Mouse (Mus musculus) forebrain, embryonic 10.5 days (tissue): ENCODE data around the gene Myg1. TPM values are rescaled to one million over a fixed set of nuclear protein-coding genes. Genes with fewer than 3 reads are reported as not detected.

Source experiments
- DNase-seq: peaks from one replicate; pipeline ENCODE4 v3.0.0-alpha.2; 2017; ENCODE audit warnings: low spot score; ENCODE audit errors: extremely low spot score
- H3K27ac ChIP-seq: fragments of 300-500 bp; sonication (generic); 2 replicates; pipeline ENCODE4 v1.5.1; 2016; ENCODE audit warnings: mild to moderate bottlenecking
- H3K27me3 ChIP-seq: fragments of 300-500 bp; sonication (generic); 2 replicates; pipeline ENCODE4 v1.6.1; 2016; ENCODE audit warnings: mild to moderate bottlenecking; ENCODE audit not compliant: poor library complexity, severe bottlenecking
- H3K36me3 ChIP-seq: fragments of 300-500 bp; sonication (generic); replicated peaks from 2 replicates; pipeline ENCODE4 v1.6.1; 2016; ENCODE audit warnings: mild to moderate bottlenecking, moderate library complexity
- H3K4me1 ChIP-seq: fragments of 300-500 bp; sonication (generic); 2 replicates; pipeline ENCODE4 v1.6.1; 2016
- H3K4me3 ChIP-seq: fragments of 300-500 bp; sonication (generic); 2 replicates; pipeline ENCODE4 v1.5.1; 2016; ENCODE audit warnings: mild to moderate bottlenecking, moderate library complexity
- H3K9me3 ChIP-seq: fragments of 300-500 bp; sonication (generic); 2 replicates; pipeline ENCODE4 v1.6.1; 2016; ENCODE audit warnings: mild to moderate bottlenecking, moderate library complexity
- whole genome bisulfite sequencing: fragments of 180-500 bp; shearing (Covaris S2); methylation state at CpG from one replicate; pipeline ENCODE4 v1.1.7; 2016; 5-methylcytosine and 5-hydroxymethylcytosine counted together
- polyA plus RNA-seq: library from polyadenylated mRNA; unstranded; fragments of >200 nt; fragmentation: Nextera tagmentation; extraction: Ambion mirVana; gene quantifications from 2 replicates; pipeline ENCODE4 v1.2.1, GENCODE M21; 2016

Gene Myg1
- polyA plus RNA-seq, 1 experiment from 2014 or later, result 127 TPM

DNA sequence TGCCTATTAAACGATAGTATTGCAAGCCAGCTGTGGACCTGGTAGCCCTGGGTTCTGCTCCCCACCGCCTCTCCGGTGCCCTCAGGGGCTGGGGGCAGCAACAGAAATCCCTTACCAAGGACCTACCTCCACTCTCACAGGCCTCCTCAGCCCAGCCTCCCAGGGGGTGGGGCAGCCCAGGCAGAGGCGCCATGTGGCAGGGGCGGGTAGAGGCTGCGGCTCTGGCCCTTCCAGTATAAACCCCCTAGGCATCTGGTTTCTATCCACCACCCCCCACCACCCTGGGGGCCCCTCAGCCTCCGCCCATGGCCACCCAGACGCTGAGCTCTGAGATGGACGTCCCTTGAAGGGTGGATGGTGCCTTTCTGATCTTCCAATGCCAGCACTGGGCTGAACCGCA, 39.2 kb downstream of the Myg1 start:
- 9% methylated on average over 10 of the region's 10 CpGs for WGBS
- H3K36me3 ChIP-seq, result no peaks in the 10 kb centered on the region
- H3K9me3 ChIP-seq, result no peaks in the 10 kb centered on the region
- DNase-seq, result no peak
- H3K4me3 ChIP-seq, result peak overlapping the region; percentile 22; the same call in 1 of the 2 replicates
- H3K4me1 ChIP-seq, result peaks cover 35% of the 10 kb centered on the region
- H3K27ac ChIP-seq, result peak overlapping the region; percentile 70
- H3K27me3 ChIP-seq, result peaks cover 74% of the 10 kb centered on the region

DNA sequence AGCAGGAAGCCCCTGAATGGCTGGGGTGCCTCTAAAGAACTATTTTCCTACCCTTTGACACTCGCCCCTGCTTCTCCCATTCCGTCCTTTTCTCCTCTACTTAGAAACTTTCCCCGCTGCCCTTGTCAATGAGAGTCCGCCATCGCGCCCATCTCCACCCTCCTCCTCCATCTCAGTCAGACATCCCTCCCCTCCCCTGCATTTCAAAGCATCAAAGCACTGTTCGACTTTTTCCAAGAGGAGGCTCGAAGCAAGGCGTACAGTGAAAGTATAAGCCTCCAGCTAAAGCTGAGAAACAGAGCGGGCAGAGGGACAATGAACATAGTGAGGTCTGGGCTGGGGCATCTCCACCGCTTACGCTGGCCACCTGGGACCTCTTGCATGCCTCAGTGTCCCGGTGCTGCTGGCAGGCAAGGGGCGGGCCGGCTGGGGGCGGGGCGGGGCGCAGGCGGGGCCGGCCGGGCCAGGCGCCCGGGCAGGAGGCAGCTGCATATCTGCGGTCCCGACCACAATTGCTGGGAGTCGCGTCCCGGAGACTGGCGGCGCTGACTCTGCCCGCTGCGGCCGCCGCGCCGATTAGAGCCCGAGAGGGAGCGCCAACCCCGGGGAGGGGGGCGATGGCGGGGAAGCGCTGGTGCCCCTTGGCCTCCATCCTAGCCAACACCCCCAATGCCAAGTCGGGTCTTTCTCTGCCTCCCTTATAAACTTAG, 45.1 kb downstream of the Myg1 start:
- Histone ChIP-seq H3K27me3 (peaks cover 39% of the 10 kb centered on the region), H3K27ac (peak overlapping the region; percentile 86)
- WGBS, result under 1% methylated on average over 43 of the region's 43 CpGs

GRCm38 (mm10) chr15:102377163-102377543, 45.6 kb downstream of the Myg1 start:
- Histone ChIP-seq H3K4me3 (peak overlapping the region; percentile 74), H3K36me3 (no peaks in the 10 kb centered on the region), H3K9me3 (no peaks in the 10 kb centered on the region), H3K27ac (peak overlapping the region; percentile 86), H3K27me3 (peaks cover 34% of the 10 kb centered on the region), H3K4me1 (peaks cover 36% of the 10 kb centered on the region)
- peak; percentile 83 for DNase-seq
- under 1% methylated on average over 7 of the region's 7 CpGs for WGBS

More for the DNA sequence above, 45.1 kb downstream of the Myg1 start:
- Histone ChIP-seq H3K4me1 (peaks cover 32% of the 10 kb centered on the region), H3K4me3 (peak overlapping the region; percentile 74), H3K9me3 (no peaks in the 10 kb centered on the region), H3K36me3 (no peaks in the 10 kb centered on the region)
- DNase-seq, result peak; percentile 63

GRCm38 (mm10) chr15:102377810-102378262, 46.3 kb downstream of the Myg1 start:
- Histone ChIP-seq H3K36me3 (no peaks in the 10 kb centered on the region), H3K4me1 (peaks cover 36% of the 10 kb centered on the region), H3K4me3 (peak overlapping the region; percentile 74), H3K27me3 (peaks cover 30% of the 10 kb centered on the region), H3K27ac (peak overlapping the region; percentile 63; the same call in 1 of the 2 replicates), H3K9me3 (no peaks in the 10 kb centered on the region)
- DNase-seq, result peak; percentile 31
- 7% methylated on average over 10 of the region's 10 CpGs for WGBS

DNA sequence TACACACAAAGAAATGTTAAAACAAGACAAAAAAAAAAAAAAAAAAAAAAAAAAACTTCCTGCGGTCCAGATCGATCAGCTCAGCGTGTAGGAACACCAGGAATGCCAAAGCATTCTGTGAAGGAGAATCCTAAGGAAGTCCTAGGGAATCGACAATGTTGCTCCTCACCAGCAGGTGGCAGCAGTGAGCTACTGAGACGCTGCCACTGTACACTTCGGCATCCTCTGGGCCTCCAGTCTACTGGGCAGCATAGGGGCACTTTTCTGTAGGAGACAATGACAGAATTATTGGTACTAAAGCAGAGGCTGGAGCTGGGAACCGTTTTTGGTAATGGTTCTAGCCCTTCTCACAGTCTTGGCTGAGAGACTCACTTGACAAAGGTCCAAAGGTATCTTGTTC, 50.1 kb downstream of the Myg1 start:
- WGBS, result 5% methylated on average over 7 of the region's 7 CpGs
- no peak overlapping the region; the same call in 1 of the 2 replicates for H3K4me3 ChIP-seq
- DNase-seq, result peak; percentile 85
- H3K27me3 ChIP-seq, result peaks cover 14% of the 10 kb centered on the region
- H3K4me1 ChIP-seq, result peaks cover 24% of the 10 kb centered on the region
- no peaks in the 10 kb centered on the region for H3K9me3 ChIP-seq
- H3K36me3 ChIP-seq, result no peaks in the 10 kb centered on the region
- no peak overlapping the region for H3K27ac ChIP-seq

- DNase-seq, result no peak
- Histone ChIP-seq H3K4me1 (peaks cover 4% of the 10 kb centered on the region; the same call in 1 of the 2 replicates), H3K27ac (no peak overlapping the region), H3K9me3 (no peaks in the 10 kb centered on the region), H3K4me3 (no peak overlapping the region), H3K27me3 (0 out of 2 replicates have a peak, but pooled peaks cover 4% of the 10 kb centered on the region), H3K36me3 (no peaks in the 10 kb centered on the region)
- WGBS, result 94% methylated on average over 6 of the region's 6 CpGs
Observed at GRCm38 (mm10) chr15:102383671-102384070, 52.2 kb downstream of the Myg1 start.

DNA sequence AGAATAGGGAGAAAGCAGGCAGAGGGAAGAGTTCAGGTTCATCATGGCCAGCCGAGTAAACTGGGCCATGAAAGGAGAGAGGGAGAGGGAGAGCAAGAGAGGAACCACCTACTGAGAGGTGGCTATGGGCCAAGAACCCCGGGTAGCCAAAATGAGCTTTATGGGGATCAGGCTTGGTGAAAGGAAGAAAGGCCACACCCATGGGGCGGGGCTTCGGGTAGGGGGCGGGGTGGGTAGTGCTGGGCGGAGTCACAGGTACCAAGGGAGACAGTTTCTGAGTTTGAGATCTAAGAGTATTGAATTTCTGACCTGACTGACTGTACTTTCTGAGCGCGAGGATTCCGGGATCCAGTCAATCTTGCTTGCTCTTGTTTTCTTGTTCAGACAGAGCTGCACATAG, 55.1 kb downstream of the Myg1 start:
- H3K27ac ChIP-seq, result no peak overlapping the region
- no peaks in the 10 kb centered on the region for H3K36me3 ChIP-seq
- H3K9me3 ChIP-seq, result no peaks in the 10 kb centered on the region
- peaks cover 4% of the 10 kb centered on the region; the same call in 1 of the 2 replicates for H3K4me1 ChIP-seq
- 58% methylated on average over 9 of the region's 9 CpGs for whole genome bisulfite sequencing
- no peak overlapping the region for H3K4me3 ChIP-seq
- H3K27me3 ChIP-seq, result no peaks in the 10 kb centered on the region
- DNase-seq, result no peak

Other genes with a start within 250 kb of the Myg1 start
- 11.1 and 13.1 TPM in 2 replicates for gene Tns2, start 231.3 kb upstream of the Myg1 start, polyA plus RNA-seq
- 10.8 and 12.7 TPM in 2 replicates for gene Spryd3, start 195.5 kb upstream of the Myg1 start, polyA plus RNA-seq
- 0.14 and 0.17 TPM in 2 replicates for gene Igfbp6, start 187.3 kb upstream of the Myg1 start, polyA plus RNA-seq
- 0.09 TPM in 1 of 2 replicates, not detected in the other for gene Soat2, start 181.2 kb upstream of the Myg1 start, polyA plus RNA-seq
- gene Zfp740, start 128.5 kb upstream of the Myg1 start, polyA plus RNA-seq, result 71.7 and 72.7 TPM in 2 replicates
- gene Csad, start 127.0 kb upstream of the Myg1 start, polyA plus RNA-seq, result 36.0 and 39.9 TPM in 2 replicates
- 0.42 and 0.55 TPM in 2 replicates for gene Itgb7, start 99.8 kb upstream of the Myg1 start, polyA plus RNA-seq
- 27.5 and 31.3 TPM in 2 replicates for gene Rarg, start 74.2 kb upstream of the Myg1 start, polyA plus RNA-seq
- 0.48 and 0.76 TPM in 2 replicates for gene Gm9918, start 61.1 kb upstream of the Myg1 start, polyA plus RNA-seq
- gene Mfsd5, start 52.3 kb upstream of the Myg1 start, polyA plus RNA-seq, result 64.2 and 66.8 TPM in 2 replicates
- 55.6 and 59.9 TPM in 2 replicates for gene Espl1, start 35.4 kb upstream of the Myg1 start, polyA plus RNA-seq
- gene Pfdn5, start 5.6 kb upstream of the Myg1 start, polyA plus RNA-seq, result 311 and 331 TPM in 2 replicates
- gene Aaas, start 19.1 kb downstream of the Myg1 start, polyA plus RNA-seq, result 141 and 144 TPM in 2 replicates
- gene Sp7, start 35.5 kb downstream of the Myg1 start, polyA plus RNA-seq, result 0.25 and 0.42 TPM in 2 replicates
- 9.7 and 9.9 TPM in 2 replicates for gene Sp1, start 74.4 kb downstream of the Myg1 start, polyA plus RNA-seq
- 0.33 TPM in 1 of 2 replicates, not detected in the other for gene Amhr2, start 113.7 kb downstream of the Myg1 start, polyA plus RNA-seq
- gene Prr13, start 127.3 kb downstream of the Myg1 start, polyA plus RNA-seq, result 70.7 and 74.6 TPM in 2 replicates
- gene Pcbp2, start 138.8 kb downstream of the Myg1 start, polyA plus RNA-seq, result 205 and 217 TPM in 2 replicates
- gene Gm10337, start 172.0 kb downstream of the Myg1 start, polyA plus RNA-seq, result not detected in 2 replicates
- gene Map3k12, start 185.4 kb downstream of the Myg1 start, polyA plus RNA-seq, result 24.0 and 25.4 TPM in 2 replicates
- 132 and 137 TPM in 2 replicates for gene Tarbp2, start 186.5 kb downstream of the Myg1 start, polyA plus RNA-seq
- gene Npff, start 193.2 kb downstream of the Myg1 start, polyA plus RNA-seq, result 1.3 and 2.2 TPM in 2 replicates